In genomic region chr13:83737826-83738527, GRCm38 (mm10) we compare ENCODE assay signal across 8 mouse cellular contexts.
DNase-seq lines count a peak whose midpoint lies in the region; ATAC-seq and TF ChIP-seq lines count a peak whose summit lies in the region.

No protein-coding gene starts in this region.

- ATAC-seq in heart, embryonic 12.5 days (ENCODE audit: insufficient number of reproducible peaks, low FRiP score): no peak
- ATAC-seq in intestine, postnatal 0 days: no peak

- no peaks in the 10 kb centered on the region for H3K36me3 ChIP-seq in heart, embryonic 12.5 days
- no peaks in the 10 kb centered on the region for H3K36me3 ChIP-seq in ES-E14 (ENCODE audit: control insufficient read depth, insufficient read depth, low read length, poor library complexity, severe bottlenecking)
- no peaks in the 10 kb centered on the region for H3K36me3 ChIP-seq in embryonic facial prominence, embryonic 10.5 days (replicated peaks)
- no peaks in the 10 kb centered on the region for H3K36me3 ChIP-seq in intestine, postnatal 0 days (ENCODE audit: control insufficient read depth, insufficient read depth)

- no peak for TF ChIP-seq CTCF in intestine, postnatal 0 days (IDR thresholded peaks at IDR 0.05; ENCODE audit: low read depth)
- TF ChIP-seq CTCF in olfactory bulb, adult 2 months (IDR thresholded peaks at IDR 0.05; ENCODE audit: insufficient read depth, low read depth, low read length): no peak

- intact Hi-C loops in heart, postnatal 10 days (cut with DNase I): no loop called here

- H3K4me2 ChIP-seq in heart, embryonic 12.5 days: peak overlapping the region; percentile 52
- peak overlapping the region; percentile 54; the same call in 1 of the 2 replicates for H3K4me2 ChIP-seq in intestine, postnatal 0 days (replicated peaks; ENCODE audit: low read depth)

- H3K4me3 ChIP-seq in heart, embryonic 12.5 days: peak overlapping the region; percentile 29
- peak overlapping the region; percentile 26 to 41; a peak in 3 of 4 replicates for H3K4me3 ChIP-seq in ES-E14 (ENCODE audit: insufficient read depth in 1 of 2, low read depth in 1 of 2, low read length in 2 of 2, poor library complexity in 1 of 2, severe bottlenecking in 1 of 2)
- H3K4me3 ChIP-seq in embryonic facial prominence, embryonic 10.5 days: peak overlapping the region; percentile 72
- H3K4me3 ChIP-seq in intestine, postnatal 0 days (ENCODE audit: low read depth, low read length): peak overlapping the region; percentile 33
- peak overlapping the region; percentile 78 for H3K4me3 ChIP-seq in olfactory bulb, adult 2 months (ENCODE audit: insufficient read depth, low read depth, low read length)

- WGBS in heart, embryonic 12.5 days: 3% methylated on average over 27 of the region's 27 CpGs
- WGBS in embryonic facial prominence, embryonic 10.5 days: under 1% methylated on average over 27 of the region's 27 CpGs
- 1% methylated on average over 27 of the region's 27 CpGs for WGBS in intestine, postnatal 0 days
- 1% methylated on average over 27 of the region's 27 CpGs for WGBS in olfactory bulb, adult 2 months

- in situ Hi-C loops in ES-E14 (cut with MboI; ENCODE audit: low sequenced_read_pairs in 2 of 2, unreplicated experiment in 2 of 2): loop anchor here in 1 of 2 experiments (10.0 kb wide), 1 partner anchor 607 kb away; no protein-coding TSS in a partner anchor

- H3K9me3 ChIP-seq in heart, embryonic 12.5 days (replicated peaks): no peaks in the 10 kb centered on the region
- H3K9me3 ChIP-seq in ES-E14 (ENCODE audit: control insufficient read depth, insufficient read depth, low read depth, low read length): no peaks in the 10 kb centered on the region
- H3K9me3 ChIP-seq in embryonic facial prominence, embryonic 10.5 days: no peaks in the 10 kb centered on the region
- H3K9me3 ChIP-seq in intestine, postnatal 0 days (ENCODE audit: control insufficient read depth): no peaks in the 10 kb centered on the region

- H3K9ac ChIP-seq in heart, embryonic 12.5 days: no peak overlapping the region; the same call in 1 of the 2 replicates
- no peak overlapping the region for H3K9ac ChIP-seq in ES-E14 (ENCODE audit: insufficient read depth, low read depth, low read length, poor library complexity, severe bottlenecking)
- no peak overlapping the region for H3K9ac ChIP-seq in intestine, postnatal 0 days (ENCODE audit: low read depth, low read length)

- H3K27me3 ChIP-seq in heart, embryonic 12.5 days (replicated peaks): peaks cover 57% of the 10 kb centered on the region
- H3K27me3 ChIP-seq in embryonic facial prominence, embryonic 10.5 days (replicated peaks; ENCODE audit: low read depth, poor library complexity, severe bottlenecking): peaks cover 99% of the 10 kb centered on the region
- peaks cover 82% of the 10 kb centered on the region for H3K27me3 ChIP-seq in intestine, postnatal 0 days (replicated peaks; ENCODE audit: control insufficient read depth, insufficient read depth, low read length)

- H3K4me1 ChIP-seq in heart, embryonic 12.5 days (replicated peaks): peaks cover 21% of the 10 kb centered on the region
- peaks cover 4 to 7% of the 10 kb centered on the region in 2 experiments for H3K4me1 ChIP-seq in ES-E14 (ENCODE audit: control insufficient read depth in 2 of 2, insufficient read depth in 2 of 2, low read length in 2 of 2, poor library complexity in 1 of 2)
- H3K4me1 ChIP-seq in embryonic facial prominence, embryonic 10.5 days: 0 out of 2 replicates have a peak, but pooled peaks cover 4% of the 10 kb centered on the region
- no peaks in the 10 kb centered on the region for H3K4me1 ChIP-seq in intestine, postnatal 0 days (replicated peaks; ENCODE audit: control insufficient read depth, insufficient read depth, low read length)
- H3K4me1 ChIP-seq in olfactory bulb, adult 2 months (ENCODE audit: control insufficient read depth, insufficient read depth, low read length): no peaks in the 10 kb centered on the region

- DNase-seq in heart, postnatal 10 days: no peak
- DNase-seq in ES-E14 (ENCODE audit: low read depth, low spot score): no peak
- peak; percentile 64 for DNase-seq in embryonic facial prominence, embryonic 10.5 days (ENCODE audit: low spot score)
- DNase-seq in testis, postnatal 14 days (ENCODE audit: low spot score): no peak
- no peak for DNase-seq in adrenal gland, postnatal 36 days

- H3K27ac ChIP-seq in heart, embryonic 12.5 days (ENCODE audit: poor library complexity, severe bottlenecking): no peak overlapping the region
- H3K27ac ChIP-seq in ES-E14 (ENCODE audit: insufficient read depth, low read depth, low read length, poor library complexity, severe bottlenecking): no peak overlapping the region
- H3K27ac ChIP-seq in embryonic facial prominence, embryonic 10.5 days (replicated peaks): peak overlapping the region; percentile 72
- no peak overlapping the region for H3K27ac ChIP-seq in intestine, postnatal 0 days (ENCODE audit: low read depth, low read length)
- H3K27ac ChIP-seq in olfactory bulb, adult 2 months (ENCODE audit: insufficient read depth, low read depth, low read length): peak overlapping the region; percentile 100

- no peak for TF ChIP-seq POLR2A in olfactory bulb, adult 2 months (IDR thresholded peaks at IDR 0.05; ENCODE audit: insufficient read depth, low read depth, low read length)

TF ChIP-seq in ES-E14, 5 proteins besides CTCF, POLR2A, EP300 and RAD21:
- TF ChIP-seq ZC3H11A (IDR thresholded peaks at IDR 0.05; ENCODE audit: borderline replicate concordance, low read depth, low read length) (no peak), MAFK (IDR thresholded peaks at IDR 0.05; ENCODE audit: insufficient read depth, low read depth, low read length) (no peak), HCFC1 (IDR thresholded peaks at IDR 0.05; ENCODE audit: borderline replicate concordance, insufficient read depth, low read length) (no peak), ZNF384 (IDR thresholded peaks at IDR 0.05; ENCODE audit: low read depth, low read length) (no peak), CHD2 (IDR thresholded peaks at IDR 0.05; ENCODE audit: low read depth, low read length) (no peak)

Comparison
In these comparisons a context has a peak if more than half of its experiments do, and no peak if none do; other contexts are left out.
1. H3K27ac ChIP-seq: peak in embryonic facial prominence, embryonic 10.5 days (single experiment) and olfactory bulb, adult 2 months (single experiment); none in heart, embryonic 12.5 days (single experiment), ES-E14 (single experiment) and intestine, postnatal 0 days (single experiment).
2. Peak in every context shown above with its lines, with median percentiles within 50 percentile points of each other: H3K4me3 ChIP-seq.